Mouse (Mus musculus): ENCODE data around the gene Dock8. TPM values are rescaled to one million over a fixed set of nuclear protein-coding genes. Genes with fewer than 3 reads are reported as not detected.

Dock8 gene
- polyA plus RNA-seq, 1 experiment from 2014 or later, result 0.55 TPM

GRCm38 (mm10) chr19:24978852-24979842 is 20.2 kb upstream of the Dock8 start:
- DNase-seq (ENCODE audit: low spot score) (no peak), ATAC-seq (no peak)
- Histone ChIP-seq H3K27me3 (replicated peaks; ENCODE audit: control insufficient read depth, insufficient read depth, low read length) (no peaks in the 10 kb centered on the region), H3K4me3 (ENCODE audit: low read depth, low read length) (no peak overlapping the region), H3K9me3 (replicated peaks; ENCODE audit: control insufficient read depth, low read length) (no peaks in the 10 kb centered on the region), H3K4me2 (ENCODE audit: low read length) (no peak overlapping the region), H3K27ac (ENCODE audit: low read depth, low read length) (no peak overlapping the region), H3K36me3 (ENCODE audit: control insufficient read depth, insufficient read depth, low read length) (no peaks in the 10 kb centered on the region), H3K9ac (ENCODE audit: low read length) (no peak overlapping the region), H3K4me1 (ENCODE audit: control insufficient read depth, insufficient read depth, low read length) (no peaks in the 10 kb centered on the region)
- WGBS, result 91% methylated on average over 10 of the region's 10 CpGs

DNA sequence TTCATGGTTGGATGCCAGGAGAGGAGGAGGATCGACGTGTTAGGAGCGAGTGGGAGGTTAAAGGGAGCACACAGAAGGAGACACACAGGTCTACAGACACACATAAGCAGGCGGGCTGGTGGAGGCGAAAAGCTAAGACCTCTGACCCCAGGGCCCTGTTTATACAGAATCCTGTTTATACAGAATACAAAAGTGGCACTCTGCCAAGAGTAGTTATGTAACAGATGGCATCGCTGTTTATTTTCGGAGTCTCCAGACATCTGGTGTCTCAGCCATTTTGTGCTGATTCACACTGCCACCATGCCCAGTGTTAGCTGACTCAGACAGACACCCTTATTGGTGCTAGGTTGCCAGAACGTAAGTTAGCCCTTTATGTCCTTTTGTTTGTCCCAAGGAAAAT is 18.0 kb upstream of the Dock8 start:
- H3K9ac ChIP-seq (ENCODE audit: low read length), result no peak overlapping the region
- ATAC-seq (peak; percentile 76), DNase-seq (ENCODE audit: low spot score) (peak; percentile 86)
- no peaks in the 10 kb centered on the region for H3K4me1 ChIP-seq (ENCODE audit: control insufficient read depth, insufficient read depth, low read length)
- no peaks in the 10 kb centered on the region for H3K9me3 ChIP-seq (replicated peaks; ENCODE audit: control insufficient read depth, low read length)
- H3K27ac ChIP-seq (ENCODE audit: low read depth, low read length), result no peak overlapping the region
- no peaks in the 10 kb centered on the region for H3K36me3 ChIP-seq (ENCODE audit: control insufficient read depth, insufficient read depth, low read length)
- no peak overlapping the region for H3K4me2 ChIP-seq (ENCODE audit: low read length)
- WGBS, result 65% methylated on average over 8 of the region's 8 CpGs
- H3K4me3 ChIP-seq (ENCODE audit: low read depth, low read length), result no peak overlapping the region
- H3K27me3 ChIP-seq (replicated peaks; ENCODE audit: control insufficient read depth, insufficient read depth, low read length), result no peaks in the 10 kb centered on the region

GRCm38 (mm10) chr19:24983050-24983449 is 16.3 kb upstream of the Dock8 start:
- Histone ChIP-seq H3K27ac (ENCODE audit: low read depth, low read length) (no peak overlapping the region), H3K36me3 (ENCODE audit: control insufficient read depth, insufficient read depth, low read length) (no peaks in the 10 kb centered on the region)

DNA sequence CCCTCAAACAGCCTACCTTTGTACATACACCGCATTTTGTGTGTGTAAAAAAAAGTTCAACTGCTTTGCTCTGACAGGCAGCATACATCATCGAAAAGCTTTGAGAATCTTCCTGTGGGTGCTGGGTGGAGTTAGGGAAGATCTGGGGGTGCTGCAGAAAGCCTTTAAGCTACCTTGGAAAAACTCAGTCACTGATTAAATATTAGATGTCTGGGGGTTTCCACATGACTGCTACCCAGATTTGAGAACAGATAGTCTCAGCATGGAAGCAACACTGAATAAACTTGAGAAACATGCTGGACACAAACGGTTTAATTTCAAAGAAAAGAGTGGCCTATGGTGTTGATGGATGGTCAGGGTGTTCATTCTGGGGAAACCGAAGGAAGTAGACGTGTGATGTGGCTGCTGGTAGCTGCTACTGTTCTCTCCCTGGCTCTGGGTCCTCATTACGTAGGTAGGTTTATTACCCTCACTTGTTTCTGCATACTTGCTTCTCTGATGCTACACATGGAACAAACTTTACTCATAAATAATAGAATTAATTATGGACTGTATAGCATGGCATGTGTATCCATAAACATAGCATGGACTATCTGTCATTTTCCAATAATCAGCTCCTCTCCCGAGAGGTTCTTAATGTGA is 15.4 kb upstream of the Dock8 start:
- H3K9ac ChIP-seq (ENCODE audit: low read length), result no peak overlapping the region
- no peak overlapping the region for H3K4me3 ChIP-seq (ENCODE audit: low read depth, low read length)
- no peaks in the 10 kb centered on the region for H3K27me3 ChIP-seq (replicated peaks; ENCODE audit: control insufficient read depth, insufficient read depth, low read length)
- ATAC-seq (no peak), DNase-seq (ENCODE audit: low spot score) (no peak)
- no peaks in the 10 kb centered on the region for H3K9me3 ChIP-seq (replicated peaks; ENCODE audit: control insufficient read depth, low read length)
- H3K27ac ChIP-seq (ENCODE audit: low read depth, low read length), result no peak overlapping the region
- no peaks in the 10 kb centered on the region for H3K4me1 ChIP-seq (ENCODE audit: control insufficient read depth, insufficient read depth, low read length)
- H3K36me3 ChIP-seq (ENCODE audit: control insufficient read depth, insufficient read depth, low read length), result no peaks in the 10 kb centered on the region
- WGBS, result 80% methylated on average over 7 of the region's 7 CpGs
- H3K4me2 ChIP-seq (ENCODE audit: low read length), result no peak overlapping the region

More at GRCm38 (mm10) chr19:24983050-24983449, 16.3 kb upstream of the Dock8 start:
- H3K9me3 ChIP-seq (replicated peaks; ENCODE audit: control insufficient read depth, low read length), result no peaks in the 10 kb centered on the region
- no peaks in the 10 kb centered on the region for H3K4me1 ChIP-seq (ENCODE audit: control insufficient read depth, insufficient read depth, low read length)
- ATAC-seq (no peak), DNase-seq (ENCODE audit: low spot score) (no peak)
- no peak overlapping the region for H3K4me3 ChIP-seq (ENCODE audit: low read depth, low read length)
- no peak overlapping the region for H3K9ac ChIP-seq (ENCODE audit: low read length)
- H3K4me2 ChIP-seq (ENCODE audit: low read length), result no peak overlapping the region
- no peaks in the 10 kb centered on the region for H3K27me3 ChIP-seq (replicated peaks; ENCODE audit: control insufficient read depth, insufficient read depth, low read length)
- WGBS, result 85% methylated on average over 4 of the region's 4 CpGs

GRCm38 (mm10) chr19:24985045-24985444 is 14.3 kb upstream of the Dock8 start:
- ATAC-seq, result no peak
- DNase-seq (ENCODE audit: low spot score), result no peak
- no peak overlapping the region for H3K9ac ChIP-seq (ENCODE audit: low read length)
- WGBS, result 93% methylated on average over 2 of the region's 2 CpGs
- no peaks in the 10 kb centered on the region for H3K9me3 ChIP-seq (replicated peaks; ENCODE audit: control insufficient read depth, low read length)
- no peak overlapping the region for H3K4me3 ChIP-seq (ENCODE audit: low read depth, low read length)
- no peaks in the 10 kb centered on the region for H3K27me3 ChIP-seq (replicated peaks; ENCODE audit: control insufficient read depth, insufficient read depth, low read length)
- no peak overlapping the region for H3K4me2 ChIP-seq (ENCODE audit: low read length)
- no peaks in the 10 kb centered on the region for H3K36me3 ChIP-seq (ENCODE audit: control insufficient read depth, insufficient read depth, low read length)
- no peaks in the 10 kb centered on the region for H3K4me1 ChIP-seq (ENCODE audit: control insufficient read depth, insufficient read depth, low read length)
- no peak overlapping the region for H3K27ac ChIP-seq (ENCODE audit: low read depth, low read length)

GRCm38 (mm10) chr19:24987355-24987754 is 12.0 kb upstream of the Dock8 start:
- H3K4me1 ChIP-seq (ENCODE audit: control insufficient read depth, insufficient read depth, low read length), result no peaks in the 10 kb centered on the region
- ATAC-seq (no peak), DNase-seq (ENCODE audit: low spot score) (no peak)
- 77% methylated on average over 4 of the region's 4 CpGs for WGBS
- H3K36me3 ChIP-seq (ENCODE audit: control insufficient read depth, insufficient read depth, low read length), result no peaks in the 10 kb centered on the region
- H3K9ac ChIP-seq (ENCODE audit: low read length), result no peak overlapping the region
- H3K4me3 ChIP-seq (ENCODE audit: low read depth, low read length), result no peak overlapping the region
- H3K4me2 ChIP-seq (ENCODE audit: low read length), result no peak overlapping the region
- no peaks in the 10 kb centered on the region for H3K9me3 ChIP-seq (replicated peaks; ENCODE audit: control insufficient read depth, low read length)
- no peaks in the 10 kb centered on the region for H3K27me3 ChIP-seq (replicated peaks; ENCODE audit: control insufficient read depth, insufficient read depth, low read length)
- H3K27ac ChIP-seq (ENCODE audit: low read depth, low read length), result no peak overlapping the region

- DNase-seq (ENCODE audit: low spot score) (no peak), ATAC-seq (no peak)
- no peak overlapping the region for H3K4me2 ChIP-seq (ENCODE audit: low read length)
- no peak overlapping the region for H3K4me3 ChIP-seq (ENCODE audit: low read depth, low read length)
- H3K27me3 ChIP-seq (replicated peaks; ENCODE audit: control insufficient read depth, insufficient read depth, low read length), result no peaks in the 10 kb centered on the region
- no peaks in the 10 kb centered on the region for H3K4me1 ChIP-seq (ENCODE audit: control insufficient read depth, insufficient read depth, low read length)
- no peaks in the 10 kb centered on the region for H3K36me3 ChIP-seq (ENCODE audit: control insufficient read depth, insufficient read depth, low read length)
- H3K9ac ChIP-seq (ENCODE audit: low read length), result no peak overlapping the region
- H3K9me3 ChIP-seq (replicated peaks; ENCODE audit: control insufficient read depth, low read length), result no peaks in the 10 kb centered on the region
- WGBS, result 78% methylated on average over 5 of the region's 5 CpGs
- no peak overlapping the region for H3K27ac ChIP-seq (ENCODE audit: low read depth, low read length)
These were observed 10.5 kb upstream of the Dock8 start for GRCm38 (mm10) chr19:24988831-24989230.

DNA sequence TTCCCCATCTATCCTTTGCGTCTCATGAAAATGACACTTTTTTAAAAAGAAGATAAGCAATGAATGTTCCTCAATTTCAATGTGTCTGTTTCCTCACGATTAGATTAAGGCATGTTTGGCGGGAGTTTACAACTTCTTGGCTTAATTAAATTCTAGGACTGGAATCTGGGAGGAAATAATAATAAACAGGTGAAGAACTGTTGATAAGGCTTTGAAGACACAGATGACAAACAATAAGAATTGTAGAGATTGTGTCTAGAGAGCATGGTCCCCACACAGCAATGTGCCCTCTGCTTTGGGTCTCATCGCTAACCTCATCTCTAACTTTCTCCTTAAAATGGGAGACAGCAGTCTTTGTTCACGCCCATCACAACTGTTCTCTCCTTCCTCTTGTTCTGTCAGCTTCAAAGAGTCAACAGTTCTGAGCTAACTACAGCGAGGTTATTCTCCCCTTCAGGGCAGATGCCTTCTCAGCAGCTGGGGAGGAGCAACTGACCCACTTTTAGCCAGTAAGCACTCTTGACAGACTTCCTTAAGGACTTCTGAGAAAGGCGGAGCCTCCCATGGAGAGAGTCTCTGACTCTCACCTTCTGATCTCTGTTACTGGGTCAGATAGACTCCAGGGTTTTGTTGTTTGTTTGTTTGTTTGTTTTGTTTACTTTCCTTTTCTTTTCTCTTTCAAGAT is 9.1 kb upstream of the Dock8 start:
- no peaks in the 10 kb centered on the region for H3K4me1 ChIP-seq (ENCODE audit: control insufficient read depth, insufficient read depth, low read length)
- no peak overlapping the region for H3K27ac ChIP-seq (ENCODE audit: low read depth, low read length)
- no peak overlapping the region for H3K9ac ChIP-seq (ENCODE audit: low read length)
- ATAC-seq, result no peak
- DNase-seq (ENCODE audit: low spot score), result no peak
- no peaks in the 10 kb centered on the region for H3K36me3 ChIP-seq (ENCODE audit: control insufficient read depth, insufficient read depth, low read length)
- no peak overlapping the region for H3K4me2 ChIP-seq (ENCODE audit: low read length)
- H3K4me3 ChIP-seq (ENCODE audit: low read depth, low read length), result no peak overlapping the region
- no peaks in the 10 kb centered on the region for H3K9me3 ChIP-seq (replicated peaks; ENCODE audit: control insufficient read depth, low read length)
- no peaks in the 10 kb centered on the region for H3K27me3 ChIP-seq (replicated peaks; ENCODE audit: control insufficient read depth, insufficient read depth, low read length)
- WGBS, result 77% methylated on average over 7 of the region's 7 CpGs

Measured in forebrain, embryonic 14.5 days (tissue).